8 mouse cellular contexts compared by ENCODE assay signal in genomic region chr3:108885686-108886530, GRCm38 (mm10). TPM values are rescaled to one million over a fixed set of nuclear protein-coding genes. Genes with fewer than 3 reads are reported as not detected.
DNase-seq lines count a peak whose midpoint lies in the region; ATAC-seq and TF ChIP-seq lines count a peak whose summit lies in the region.

No protein-coding gene starts in this region.

- peak; percentile 82 for ATAC-seq in intestine, embryonic 14.5 days (replicated peaks; ENCODE audit: low FRiP score, low TSS enrichment, low read depth)
- no peak for ATAC-seq in intestine, postnatal 0 days

- H3K27ac ChIP-seq in intestine, embryonic 14.5 days (ENCODE audit: low read depth): peak overlapping the region; percentile 88
- no peak overlapping the region; the same call in 1 of the 2 replicates for H3K27ac ChIP-seq in intestine, postnatal 0 days (ENCODE audit: low read depth, low read length)
- H3K27ac ChIP-seq in testis, adult 2 months (ENCODE audit: control insufficient read depth, insufficient read depth, low read depth, low read length): peak overlapping the region; percentile 57; the same call in 1 of the 2 replicates

- H3K4me1 ChIP-seq in intestine, embryonic 14.5 days (replicated peaks; ENCODE audit: control insufficient read depth, insufficient read depth, low read length): peaks cover 27% of the 10 kb centered on the region
- no peaks in the 10 kb centered on the region for H3K4me1 ChIP-seq in intestine, postnatal 0 days (replicated peaks; ENCODE audit: control insufficient read depth, insufficient read depth, low read length)
- peaks cover 7% of the 10 kb centered on the region for H3K4me1 ChIP-seq in testis, adult 2 months (ENCODE audit: control insufficient read depth, insufficient read depth, low read length)

- TF ChIP-seq POLR2A in testis, adult 2 months (IDR thresholded peaks at IDR 0.05; ENCODE audit: control insufficient read depth, low read depth, low read length): peak; percentile 43

- WGBS in intestine, embryonic 14.5 days: 37% methylated on average over 9 of the region's 9 CpGs
- WGBS in intestine, postnatal 0 days: 47% methylated on average over 9 of the region's 9 CpGs

- no peak overlapping the region for H3K4me3 ChIP-seq in intestine, embryonic 14.5 days (ENCODE audit: low read depth, low read length)
- H3K4me3 ChIP-seq in intestine, postnatal 0 days (ENCODE audit: low read depth, low read length): no peak overlapping the region
- no peak overlapping the region for H3K4me3 ChIP-seq in testis, adult 2 months (ENCODE audit: control insufficient read depth, low read depth, low read length)

- peak; percentile 62 for DNase-seq in intestine, embryonic 14.5 days (ENCODE audit: low spot score)
- DNase-seq in heart, postnatal 10 days: peak; percentile 51 to 56
- DNase-seq in lung, postnatal 14 days: peak; percentile 34
- no peak for DNase-seq in urinary bladder, postnatal 10 days (ENCODE audit: low spot score)
- no peak for DNase-seq in ovary, postnatal 36 days (ENCODE audit: low spot score)
- DNase-seq in layer of hippocampus, postnatal 14 days (ENCODE audit: low spot score in 2 of 2): no peak

- H3K9me3 ChIP-seq in intestine, embryonic 14.5 days (ENCODE audit: control insufficient read depth, low read length): no peaks in the 10 kb centered on the region
- H3K9me3 ChIP-seq in intestine, postnatal 0 days (ENCODE audit: control insufficient read depth): no peaks in the 10 kb centered on the region

- no peak overlapping the region for H3K9ac ChIP-seq in intestine, embryonic 14.5 days (ENCODE audit: low read length)
- no peak overlapping the region for H3K9ac ChIP-seq in intestine, postnatal 0 days (ENCODE audit: low read depth, low read length)

- H3K4me2 ChIP-seq in intestine, embryonic 14.5 days (ENCODE audit: low read length): no peak overlapping the region
- H3K4me2 ChIP-seq in intestine, postnatal 0 days (replicated peaks; ENCODE audit: low read depth): no peak overlapping the region

- intact Hi-C loops in heart, postnatal 10 days (cut with DNase I): no loop called here

- no peak for TF ChIP-seq CTCF in intestine, postnatal 0 days (IDR thresholded peaks at IDR 0.05; ENCODE audit: low read depth)
- no peak for TF ChIP-seq CTCF in testis, adult 2 months (IDR thresholded peaks at IDR 0.05; ENCODE audit: control insufficient read depth, insufficient read depth, insufficient replicate concordance, low read depth, low read length)

- no peaks in the 10 kb centered on the region for H3K27me3 ChIP-seq in intestine, embryonic 14.5 days (replicated peaks; ENCODE audit: control insufficient read depth, insufficient read depth, low read length)
- H3K27me3 ChIP-seq in intestine, postnatal 0 days (replicated peaks; ENCODE audit: control insufficient read depth, insufficient read depth, low read length): no peaks in the 10 kb centered on the region
- no peaks in the 10 kb centered on the region for H3K27me3 ChIP-seq in testis, adult 2 months (ENCODE audit: control insufficient read depth, insufficient read depth, low read length)

- H3K36me3 ChIP-seq in intestine, embryonic 14.5 days (ENCODE audit: control insufficient read depth, insufficient read depth, low read length): no peaks in the 10 kb centered on the region
- no peaks in the 10 kb centered on the region for H3K36me3 ChIP-seq in intestine, postnatal 0 days (ENCODE audit: control insufficient read depth, insufficient read depth)
- H3K36me3 ChIP-seq in testis, adult 2 months (ENCODE audit: control insufficient read depth, insufficient read depth, low read length): no peaks in the 10 kb centered on the region

RNA-seq across cellular contexts. Expression of gene Fndc7, which starts 3.9 kb away (rescaled TPM):
- polyA plus RNA-seq in intestine, embryonic 14.5 days (2014; fragmentation: Nextera tagmentation; extraction: Ambion mirVana): 0.09 and 0.19 TPM in 2 replicates
- polyA plus RNA-seq in intestine, postnatal 0 days (2015; fragmentation: Nextera tagmentation; extraction: Ambion mirVana): 0.05 TPM in 1 of 2 replicates, not detected in the other
- total RNA-seq in heart, postnatal 10 days (2021): under 1 TPM in 1 of 2 experiments, not detected in 1; 0.07 TPM
- polyA plus RNA-seq in testis, adult 2 months (2012; rRNA removed): 0.46 and 0.53 TPM in 2 replicates
- total RNA-seq in layer of hippocampus, postnatal 14 days (2021): under 1 TPM in 1 of 2 experiments, not detected in 1; 0.12 TPM

RNA-seq across cellular contexts. Expression of gene Prpf38b, which starts 25.6 kb away (rescaled TPM):
- 57.0 and 66.0 TPM in 2 replicates for polyA plus RNA-seq in intestine, embryonic 14.5 days (2014; fragmentation: Nextera tagmentation; extraction: Ambion mirVana)
- polyA plus RNA-seq in intestine, postnatal 0 days (2015; fragmentation: Nextera tagmentation; extraction: Ambion mirVana): 29.5 and 38.0 TPM in 2 replicates
- total RNA-seq in heart, postnatal 10 days (2021): 10 to 100 TPM; 27.7 to 30.9 TPM
- 23.3 and 23.6 TPM in 2 replicates for polyA plus RNA-seq in testis, adult 2 months (2012; rRNA removed)
- 10 to 100 TPM; 46.4 to 52.6 TPM for total RNA-seq in layer of hippocampus, postnatal 14 days (2021)

RNA-seq across cellular contexts. Expression of gene Stxbp3, which starts 45.6 kb away (rescaled TPM):
- polyA plus RNA-seq in intestine, embryonic 14.5 days (2014; fragmentation: Nextera tagmentation; extraction: Ambion mirVana): 38.7 and 41.5 TPM in 2 replicates
- polyA plus RNA-seq in intestine, postnatal 0 days (2015; fragmentation: Nextera tagmentation; extraction: Ambion mirVana): 40.5 and 48.6 TPM in 2 replicates
- total RNA-seq in heart, postnatal 10 days (2021): 10 to 100 TPM; 25.8 to 31.8 TPM
- 3.4 and 4.9 TPM in 2 replicates for polyA plus RNA-seq in testis, adult 2 months (2012; rRNA removed)
- 10 to 100 TPM; 26.7 to 33.5 TPM for total RNA-seq in layer of hippocampus, postnatal 14 days (2021)

RNA-seq across cellular contexts. Expression of gene Henmt1, which starts 53.8 kb away (rescaled TPM):
- 0.40 and 0.70 TPM in 2 replicates for polyA plus RNA-seq in intestine, embryonic 14.5 days (2014; fragmentation: Nextera tagmentation; extraction: Ambion mirVana)
- 0.29 and 0.38 TPM in 2 replicates for polyA plus RNA-seq in intestine, postnatal 0 days (2015; fragmentation: Nextera tagmentation; extraction: Ambion mirVana)
- not detected for total RNA-seq in heart, postnatal 10 days (2021)
- polyA plus RNA-seq in testis, adult 2 months (2012; rRNA removed): 21.7 and 22.8 TPM in 2 replicates
- total RNA-seq in layer of hippocampus, postnatal 14 days (2021): 1 to 10 TPM; 2.0 to 2.2 TPM

RNA-seq across cellular contexts. Expression of gene Gm9857, which starts 54.3 kb away (rescaled TPM):
- polyA plus RNA-seq in intestine, embryonic 14.5 days (2014; fragmentation: Nextera tagmentation; extraction: Ambion mirVana): not detected in 2 replicates
- not detected in 2 replicates for polyA plus RNA-seq in intestine, postnatal 0 days (2015; fragmentation: Nextera tagmentation; extraction: Ambion mirVana)
- total RNA-seq in heart, postnatal 10 days (2021): not detected
- 26.9 and 34.4 TPM in 2 replicates for polyA plus RNA-seq in testis, adult 2 months (2012; rRNA removed)
- not detected for total RNA-seq in layer of hippocampus, postnatal 14 days (2021)

Comparison
In these comparisons a context has a peak if more than half of its experiments do, and no peak if none do; other contexts are left out.
1. DNase-seq: peak in intestine, embryonic 14.5 days (single experiment), heart, postnatal 10 days (2 of 2) and lung, postnatal 14 days (single experiment); none in urinary bladder, postnatal 10 days (single experiment), ovary, postnatal 36 days (single experiment) and layer of hippocampus, postnatal 14 days (0 of 2).